Mouse (Mus musculus) kidney, postnatal 0 days (tissue): ENCODE measurements around the gene Aar2. TPM values are rescaled to one million over a fixed set of nuclear protein-coding genes. Genes with fewer than 3 reads are reported as not detected.

Experiments used
- ATAC-seq: fragments of 200-750 bp; cut with Nextera tagmentation; replicated peaks from 2 replicates; pipeline ENCODE4 v1.8.0; 2017; ENCODE audit warnings: low read depth, moderate number of reproducible peaks, moderate TSS enrichment, moderate library complexity; ENCODE audit not compliant: low FRiP score
- DNase-seq: peaks from one replicate; pipeline ENCODE4 v3.0.0-alpha.2; 2016; ENCODE audit warnings: low spot score
- H3K27ac ChIP-seq: fragments of 300-500 bp; sonication (generic); 2 replicates; pipeline ENCODE4 v1.5.1; 2014; ENCODE audit warnings: mild to moderate bottlenecking
- H3K27me3 ChIP-seq: fragments of 300-500 bp; sonication (generic); 2 replicates; pipeline ENCODE4 v1.6.1; 2014; ENCODE audit warnings: low read length, mixed read lengths; ENCODE audit not compliant: insufficient read depth
- H3K36me3 ChIP-seq: fragments of 300-500 bp; sonication (generic); 2 replicates; pipeline ENCODE4 v1.6.1; 2014; ENCODE audit warnings: low read length, mixed read lengths; ENCODE audit not compliant: insufficient read depth
- H3K4me1 ChIP-seq: fragments of 300-500 bp; sonication (generic); replicated peaks from 2 replicates; pipeline ENCODE4 v1.6.1; 2014; ENCODE audit warnings: antibody characterized with exemption, low read length, mixed read lengths; ENCODE audit not compliant: insufficient read depth
- H3K4me2 ChIP-seq: fragments of 300-500 bp; sonication (generic); 2 replicates; pipeline ENCODE4 v1.6.1; 2014; ENCODE audit warnings: mild to moderate bottlenecking, low read length, moderate library complexity, mixed read lengths
- H3K4me3 ChIP-seq: fragments of 300-500 bp; sonication (generic); replicated peaks from 2 replicates; pipeline ENCODE4 v1.5.1; 2014; ENCODE audit warnings: low read depth, low read length
- H3K9ac ChIP-seq: fragments of 300-500 bp; sonication (generic); 2 replicates; pipeline ENCODE4 v1.6.1; 2014; ENCODE audit warnings: low read depth, low read length
- H3K9me3 ChIP-seq: fragments of 300-500 bp; sonication (generic); replicated peaks from 2 replicates; pipeline ENCODE4 v1.6.1; 2016; ENCODE audit warnings: low read length, inconsistent platforms, mixed read lengths
- CTCF ChIP-seq: IDR thresholded peaks from 2 replicates; pipeline ENCODE4 v1.5.1; 2016; ENCODE audit warnings: antibody characterized with exemption, low read depth, mild to moderate bottlenecking, moderate library complexity
- WGBS: fragments of 180-500 bp; shearing (Covaris S2); extraction: QIAGEN DNeasy Blood & Tissue Kit; methylation state at CpG from one replicate; pipeline ENCODE4 v1.1.7; 2014; 5-methylcytosine and 5-hydroxymethylcytosine counted together
- polyA plus RNA-seq: library from polyadenylated mRNA; unstranded; fragments of >200 nt; fragmentation: Nextera tagmentation; extraction: Ambion mirVana; gene quantifications from 2 replicates; pipeline ENCODE4 v1.2.1, GENCODE M21; 2015

Aar2 gene
- polyA plus RNA-seq, 1 experiment from 2014 or later = 30.0 TPM

DNA sequence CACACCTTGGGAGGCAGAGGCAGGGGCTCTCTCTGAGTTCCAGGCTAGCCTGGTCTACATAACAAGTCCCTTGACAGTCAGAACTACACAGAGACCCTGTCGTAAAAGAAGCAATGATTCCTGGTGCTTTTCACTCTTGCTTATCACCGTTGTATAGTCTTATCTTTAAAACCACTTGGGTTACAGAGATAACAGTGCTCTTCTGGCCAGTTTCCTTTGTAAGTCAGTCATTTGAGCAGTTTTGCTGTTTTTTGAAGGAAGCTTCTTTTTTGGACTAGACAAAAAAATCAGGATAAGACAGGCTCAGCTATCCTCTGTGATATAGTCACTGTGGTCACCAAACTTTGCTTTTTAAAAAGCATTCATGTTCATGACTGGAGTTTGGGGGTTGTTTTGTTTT, 14.4 kb downstream of the Aar2 start:
- no peaks in the 10 kb centered on the region for H3K27me3 ChIP-seq
- 91% methylated on average over 2 of the region's 2 CpGs for WGBS
- TF ChIP-seq CTCF = no peak
- no peaks in the 10 kb centered on the region for H3K9me3 ChIP-seq
- H3K4me1 ChIP-seq = no peaks in the 10 kb centered on the region
- H3K27ac ChIP-seq = no peak overlapping the region
- DNase-seq (no peak), ATAC-seq (no peak)
- H3K4me2 ChIP-seq = no peak overlapping the region
- H3K9ac ChIP-seq = no peak overlapping the region
- no peak overlapping the region for H3K4me3 ChIP-seq
- H3K36me3 ChIP-seq = peaks cover 27% of the 10 kb centered on the region

- no peak overlapping the region for H3K4me2 ChIP-seq
- ATAC-seq (no peak), DNase-seq (no peak)
- no peak overlapping the region for H3K9ac ChIP-seq
- no peak overlapping the region for H3K4me3 ChIP-seq
- no peaks in the 10 kb centered on the region for H3K4me1 ChIP-seq
- no peaks in the 10 kb centered on the region for H3K27me3 ChIP-seq
- WGBS = 84% methylated on average over 5 of the region's 5 CpGs
- peaks cover 24% of the 10 kb centered on the region for H3K36me3 ChIP-seq
- no peak for TF ChIP-seq CTCF
- H3K9me3 ChIP-seq = no peaks in the 10 kb centered on the region
- 0 out of 2 replicates have a peak overlapping the region, but pooled peaks have one; percentile 8 for H3K27ac ChIP-seq
Measured at GRCm38 (mm10) chr2:156563557-156563956, 16.2 kb downstream of the Aar2 start.

DNA sequence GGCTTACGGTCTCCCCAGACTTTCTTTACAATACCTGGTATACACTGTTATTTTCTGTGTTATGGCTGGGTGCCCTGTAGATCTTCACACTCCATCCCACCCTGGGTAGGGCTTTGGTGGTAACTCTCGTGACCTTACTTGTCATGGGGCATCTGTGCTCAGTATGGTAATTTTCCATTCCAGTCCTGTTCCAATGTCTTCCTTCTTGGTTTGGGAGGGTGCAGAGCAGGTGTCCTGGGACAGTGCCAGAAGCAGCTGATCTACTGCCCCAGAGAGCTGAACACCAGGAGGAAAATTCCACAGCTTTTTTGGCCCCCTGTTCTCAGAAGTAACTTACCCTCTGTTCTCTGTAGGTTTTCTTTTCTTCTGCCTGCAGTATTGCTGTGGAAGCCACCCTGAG, 19.1 kb downstream of the Aar2 start:
- no peak for TF ChIP-seq CTCF
- no peaks in the 10 kb centered on the region for H3K4me1 ChIP-seq
- no peak for DNase-seq
- WGBS = 88% methylated on average over 2 of the region's 2 CpGs
- H3K9me3 ChIP-seq = no peaks in the 10 kb centered on the region
- peaks cover 25% of the 10 kb centered on the region for H3K36me3 ChIP-seq
- H3K4me3 ChIP-seq = no peak overlapping the region
- ATAC-seq = no peak
- H3K27me3 ChIP-seq = no peaks in the 10 kb centered on the region
- no peak overlapping the region for H3K27ac ChIP-seq
- no peak overlapping the region for H3K4me2 ChIP-seq
- H3K9ac ChIP-seq = no peak overlapping the region

GRCm38 (mm10) chr2:156568647-156569046, 21.3 kb downstream of the Aar2 start:
- WGBS = 90% methylated on average over 7 of the region's 7 CpGs
- no peak for ATAC-seq

DNA sequence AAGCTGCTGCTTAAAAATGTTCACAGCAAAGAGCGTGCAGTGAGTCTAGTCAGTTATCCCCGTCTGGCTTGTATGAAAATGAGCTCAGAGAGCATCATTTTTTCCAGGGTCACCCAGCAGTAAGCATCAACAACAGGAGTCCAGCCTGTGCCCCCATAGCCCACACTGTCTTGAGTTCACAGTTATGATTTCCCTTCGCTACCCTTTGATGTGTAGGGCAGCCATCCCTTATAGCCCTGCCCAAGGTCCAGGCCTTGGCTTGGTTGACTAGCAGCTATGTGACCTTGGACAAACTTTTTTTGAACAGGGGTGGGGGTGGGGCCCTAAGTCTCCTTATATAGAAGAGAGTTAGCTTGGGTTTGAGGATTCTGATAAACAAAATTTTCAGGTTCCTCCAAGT, 21.9 kb downstream of the Aar2 start:
- no peak overlapping the region for H3K4me2 ChIP-seq
- H3K4me3 ChIP-seq = no peak overlapping the region
- no peaks in the 10 kb centered on the region for H3K27me3 ChIP-seq
- no peak for DNase-seq
- 93% methylated on average over 3 of the region's 3 CpGs for WGBS
- H3K4me1 ChIP-seq = no peaks in the 10 kb centered on the region
- H3K27ac ChIP-seq = no peak overlapping the region
- no peak overlapping the region for H3K9ac ChIP-seq
- no peak for TF ChIP-seq CTCF
- H3K9me3 ChIP-seq = no peaks in the 10 kb centered on the region
- peaks cover 18% of the 10 kb centered on the region for H3K36me3 ChIP-seq
- ATAC-seq = no peak

More at GRCm38 (mm10) chr2:156568647-156569046, 21.3 kb downstream of the Aar2 start:
- Histone ChIP-seq H3K4me1 (no peaks in the 10 kb centered on the region), H3K36me3 (peaks cover 21% of the 10 kb centered on the region), H3K9ac (no peak overlapping the region), H3K4me2 (no peak overlapping the region), H3K4me3 (no peak overlapping the region), H3K27ac (no peak overlapping the region), H3K9me3 (no peaks in the 10 kb centered on the region), H3K27me3 (no peaks in the 10 kb centered on the region)
- TF ChIP-seq CTCF = no peak
- no peak for DNase-seq

- ATAC-seq = no peak
Measured at GRCm38 (mm10) chr2:156571521-156571920, 24.1 kb downstream of the Aar2 start.

More at GRCm38 (mm10) chr2:156571521-156571920, 24.1 kb downstream of the Aar2 start:
- no peak overlapping the region for H3K27ac ChIP-seq
- no peaks in the 10 kb centered on the region for H3K4me1 ChIP-seq
- H3K9me3 ChIP-seq = no peaks in the 10 kb centered on the region
- no peak for TF ChIP-seq CTCF
- H3K27me3 ChIP-seq = no peaks in the 10 kb centered on the region
- H3K9ac ChIP-seq = no peak overlapping the region
- H3K36me3 ChIP-seq = peaks cover 18% of the 10 kb centered on the region
- no peak overlapping the region for H3K4me2 ChIP-seq
- H3K4me3 ChIP-seq = no peak overlapping the region
- WGBS = 56% methylated on average over 6 of the region's 6 CpGs
- no peak for DNase-seq
